Mouse (Mus musculus) liver, adult 2 months (tissue): ENCODE results near the gene Tob2.

ENCODE experiments used
- CTCF ChIP-seq: fragments of 200-500 bp; IDR thresholded peaks from 2 replicates; pipeline ENCODE4 v1.5.1; 2011; ENCODE audit warnings: low read depth, low read length, control low read depth
- POLR2A ChIP-seq: fragments of 200-500 bp; IDR thresholded peaks from 2 replicates; pipeline ENCODE4 v1.6.1; 2011; ENCODE audit warnings: low read length, control low read depth; ENCODE audit not compliant: insufficient read depth; ENCODE audit errors: extremely low read depth

DNA sequence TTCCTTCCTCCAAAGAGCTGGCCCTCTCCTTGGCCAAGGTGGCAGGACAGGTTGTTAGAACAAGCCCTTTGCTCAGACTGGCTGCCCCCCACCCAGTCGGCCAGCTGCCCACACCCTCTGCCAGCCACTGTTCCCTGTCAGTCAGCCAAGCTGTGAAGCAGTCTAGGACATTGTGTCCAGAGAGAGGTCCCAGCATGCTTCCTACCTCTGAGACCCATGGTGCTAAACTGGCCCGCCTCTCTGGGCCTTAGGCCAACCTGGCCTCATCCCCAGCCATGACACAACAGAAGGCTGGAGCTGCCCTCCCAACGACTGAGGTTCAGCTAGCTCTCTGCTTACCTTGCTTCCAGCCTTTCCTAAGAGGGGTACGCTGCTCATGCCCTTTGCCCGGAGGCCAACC lies 19.0 kb downstream of the Tob2 start:
- TF ChIP-seq POLR2A: no peak
- TF ChIP-seq CTCF: no peak
